ENCODE assay signal across 9 mouse cellular contexts in genomic region chr11:100947548-100947947, GRCm38 (mm10). TPM values are rescaled to one million over a fixed set of nuclear protein-coding genes. Genes with fewer than 3 reads are reported as not detected.
DNase-seq lines count a peak whose midpoint lies in the region; ATAC-seq and TF ChIP-seq lines count a peak whose summit lies in the region.
"Had no signal": no experiment of that assay in that cellular context is flagged by ENCODE, and none has a peak within 500 bp of the region (broad histone marks: within the 10 kb centered on the region; RNA-seq: fewer than 3 reads in every experiment).

No protein-coding gene starts in this region.

- DNase-seq in CD4-positive helper T cell, adult 2 months (ENCODE audit: low read depth, low spot score) = peak; percentile 63
- DNase-seq in Patski (ENCODE audit: low read depth, low spot score) = no peak
- DNase-seq in yolk sac, embryonic 10.5 days (ENCODE audit: low spot score) = no peak
- DNase-seq: heart, postnatal 4 days had no signal

- 0 out of 2 replicates have a peak overlapping the region, but pooled peaks have one; percentile 6 for H3K27ac ChIP-seq in kidney, embryonic 15.5 days
- no peak overlapping the region for H3K27ac ChIP-seq in kidney, embryonic 16.5 days (ENCODE audit: low read length)
- H3K27ac ChIP-seq in heart, embryonic 11.5 days (ENCODE audit: low read depth, low read length) = no peak overlapping the region
- H3K27ac ChIP-seq: lung, embryonic 15.5 days had no signal

- no peaks in the 10 kb centered on the region for H3K27me3 ChIP-seq in kidney, embryonic 15.5 days
- H3K27me3 ChIP-seq in kidney, embryonic 16.5 days (ENCODE audit: insufficient read depth, low read length) = no peaks in the 10 kb centered on the region
- H3K27me3 ChIP-seq in Patski = no peaks in the 10 kb centered on the region
- no peaks in the 10 kb centered on the region for H3K27me3 ChIP-seq in heart, embryonic 11.5 days (ENCODE audit: control insufficient read depth, insufficient read depth, low read length)
- H3K27me3 ChIP-seq: lung, embryonic 15.5 days had no signal

- ATAC-seq in kidney, embryonic 15.5 days (replicated peaks; ENCODE audit: low FRiP score) = no peak
- ATAC-seq in kidney, embryonic 16.5 days (ENCODE audit: low FRiP score, low TSS enrichment) = no peak
- no peak for ATAC-seq in Patski
- ATAC-seq in megakaryocyte, adult 5-6 weeks (ENCODE audit: poor library complexity, severe bottlenecking) = peak; percentile 71
- no peak for ATAC-seq in heart, embryonic 11.5 days (replicated peaks; ENCODE audit: insufficient number of reproducible peaks, low FRiP score, low TSS enrichment)

- H3K4me3 ChIP-seq in kidney, embryonic 15.5 days (replicated peaks) = no peak overlapping the region
- H3K4me3 ChIP-seq in kidney, embryonic 16.5 days (ENCODE audit: low read length) = no peak overlapping the region
- H3K4me3 ChIP-seq in heart, embryonic 11.5 days (ENCODE audit: low read depth, low read length) = no peak overlapping the region
- H3K4me3 ChIP-seq: lung, embryonic 15.5 days had no signal

- CTCF ChIA-PET in Patski (lab: Charles Lee) = interaction anchor here (1.1 to 1.6 kb wide), 3 partner anchors 11 to 101 kb away, joined by 3 to 9 read pairs (median 5); no protein-coding TSS in a partner anchor

- POLR2A ChIA-PET in Patski (lab: Charles Lee) = no interaction called here

- 0 out of 2 replicates have a peak, but pooled peaks cover 4% of the 10 kb centered on the region for H3K9me3 ChIP-seq in kidney, embryonic 15.5 days (replicated peaks)
- peaks cover 9% of the 10 kb centered on the region for H3K9me3 ChIP-seq in kidney, embryonic 16.5 days (ENCODE audit: low read length)
- no peaks in the 10 kb centered on the region for H3K9me3 ChIP-seq in heart, embryonic 11.5 days (replicated peaks; ENCODE audit: control insufficient read depth, low read length)
- H3K9me3 ChIP-seq: lung, embryonic 15.5 days had no signal

- H3K9ac ChIP-seq in kidney, embryonic 15.5 days = no peak overlapping the region
- no peak overlapping the region for H3K9ac ChIP-seq in kidney, embryonic 16.5 days (replicated peaks; ENCODE audit: low read length)
- H3K9ac ChIP-seq in heart, embryonic 11.5 days (ENCODE audit: low read depth, low read length) = no peak overlapping the region
- H3K9ac ChIP-seq: lung, embryonic 15.5 days had no signal

- 0 out of 2 replicates have a peak, but pooled peaks cover 7% of the 10 kb centered on the region for H3K4me1 ChIP-seq in kidney, embryonic 15.5 days
- no peaks in the 10 kb centered on the region for H3K4me1 ChIP-seq in kidney, embryonic 16.5 days (ENCODE audit: insufficient read depth, low read length)
- H3K4me1 ChIP-seq in heart, embryonic 11.5 days (ENCODE audit: control insufficient read depth, insufficient read depth, low read length) = peaks cover 21% of the 10 kb centered on the region

- peak; percentile 71 for TF ChIP-seq CTCF in Patski (IDR thresholded peaks at IDR 0.05)

- no peaks in the 10 kb centered on the region for H3K36me3 ChIP-seq in kidney, embryonic 15.5 days
- no peaks in the 10 kb centered on the region for H3K36me3 ChIP-seq in kidney, embryonic 16.5 days (ENCODE audit: insufficient read depth, low read length)
- H3K36me3 ChIP-seq in heart, embryonic 11.5 days (ENCODE audit: control insufficient read depth, insufficient read depth, low read length) = no peaks in the 10 kb centered on the region
- H3K36me3 ChIP-seq: lung, embryonic 15.5 days had no signal

- in situ Hi-C loops in Patski (cut with MboI; ENCODE audit: low pct_unique_long_range_greater_than_20kb) = no loop called here

- no peak overlapping the region for H3K4me2 ChIP-seq in kidney, embryonic 15.5 days
- H3K4me2 ChIP-seq in kidney, embryonic 16.5 days (replicated peaks; ENCODE audit: low read depth, low read length) = no peak overlapping the region
- no peak overlapping the region for H3K4me2 ChIP-seq in heart, embryonic 11.5 days
- H3K4me2 ChIP-seq: lung, embryonic 15.5 days had no signal

RNA-seq across cellular contexts. Expression of gene Stat3, which starts 8.2 kb away (rescaled TPM):
- polyA plus RNA-seq in kidney, embryonic 15.5 days (2015; fragmentation: Nextera tagmentation; extraction: Ambion mirVana) = 44.8 and 45.1 TPM in 2 replicates
- 47.9 and 54.4 TPM in 2 replicates for polyA plus RNA-seq in kidney, embryonic 16.5 days (2015; fragmentation: Nextera tagmentation; extraction: Ambion mirVana)
- 152 TPM for polyA plus RNA-seq in Patski (2021)
- total RNA-seq in megakaryocyte, adult 5-6 weeks (2015) = 61.5 and 79.5 TPM in 2 replicates
- 103 and 184 TPM in 2 replicates for total RNA-seq in megakaryocyte, adult 5-6 weeks (2017)
- polyA plus RNA-seq in heart, embryonic 11.5 days (2014; fragmentation: Nextera tagmentation; extraction: Ambion mirVana) = 45.0 and 49.0 TPM in 2 replicates

RNA-seq across cellular contexts. Expression of gene Cavin1, which starts 23.1 kb away (rescaled TPM):
- 131 and 150 TPM in 2 replicates for polyA plus RNA-seq in kidney, embryonic 15.5 days (2015; fragmentation: Nextera tagmentation; extraction: Ambion mirVana)
- polyA plus RNA-seq in kidney, embryonic 16.5 days (2015; fragmentation: Nextera tagmentation; extraction: Ambion mirVana) = 140 and 161 TPM in 2 replicates
- polyA plus RNA-seq in Patski (2021) = 211 TPM
- total RNA-seq in megakaryocyte, adult 5-6 weeks (2015) = not detected in 2 replicates
- 0.15 TPM in 1 of 2 replicates, not detected in the other for total RNA-seq in megakaryocyte, adult 5-6 weeks (2017)
- 113 and 175 TPM in 2 replicates for polyA plus RNA-seq in heart, embryonic 11.5 days (2014; fragmentation: Nextera tagmentation; extraction: Ambion mirVana)
